Mouse (Mus musculus) naive thymus-derived CD4-positive, alpha-beta T cell, adult 2 months (primary cell): ENCODE measurements around the gene Vps45.
A peak's percentile ranks its signal among the peaks of the same experiment; 100 is the strongest.
"Not testable (repeated sequence)": the region's sequence is repeated elsewhere in the genome, so short reads cannot be mapped to it uniquely, and the experiment has no call there.

Experiments
- DNase-seq: peaks from one replicate; pipeline ENCODE4 v3.0.0-alpha.2; 2011; ENCODE audit warnings: low read depth

The Vps45 gene

DNA sequence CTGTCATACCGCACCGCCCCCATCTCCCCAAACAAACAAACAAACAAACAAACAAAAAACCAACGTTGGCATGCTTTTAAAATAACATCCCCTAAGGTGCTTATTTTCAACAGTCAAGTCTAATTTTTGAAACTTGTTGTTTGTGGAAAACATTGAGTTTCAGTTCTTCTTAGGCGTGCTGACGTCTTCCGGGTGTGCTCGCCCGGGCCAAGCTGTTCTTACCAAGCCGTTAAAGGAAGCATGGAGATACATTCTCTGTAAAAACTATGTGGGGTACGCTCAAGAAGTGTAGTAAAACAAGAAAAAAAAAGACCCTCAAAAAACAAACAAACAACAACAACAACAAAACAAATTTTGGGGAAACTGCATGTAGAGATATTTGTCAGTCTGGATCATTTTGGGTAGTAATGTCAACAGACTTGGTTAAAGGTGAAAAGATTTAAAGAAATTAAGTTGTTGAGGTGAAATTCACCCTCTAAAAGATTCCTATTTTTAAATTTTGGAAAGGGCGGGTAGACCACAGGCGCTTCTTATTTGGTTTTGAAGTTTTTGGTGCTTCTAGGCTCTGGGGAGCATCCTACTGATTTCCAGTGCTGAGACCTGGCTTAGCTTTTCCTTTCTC is 85.9 kb downstream of the Vps45 start:
- DNase-seq = peak; percentile 63

- DNase-seq = not testable (repeated sequence)
These were observed 87.6 kb downstream of the Vps45 start for GRCm38 (mm10) chr3:95970661-95971060.

GRCm38 (mm10) chr3:95969277-95969676 is 89.0 kb downstream of the Vps45 start:
- DNase-seq = no peak

- DNase-seq = peak; percentile 76
These were observed 92.5 kb downstream of the Vps45 start for GRCm38 (mm10) chr3:95965518-95966451.

DNA sequence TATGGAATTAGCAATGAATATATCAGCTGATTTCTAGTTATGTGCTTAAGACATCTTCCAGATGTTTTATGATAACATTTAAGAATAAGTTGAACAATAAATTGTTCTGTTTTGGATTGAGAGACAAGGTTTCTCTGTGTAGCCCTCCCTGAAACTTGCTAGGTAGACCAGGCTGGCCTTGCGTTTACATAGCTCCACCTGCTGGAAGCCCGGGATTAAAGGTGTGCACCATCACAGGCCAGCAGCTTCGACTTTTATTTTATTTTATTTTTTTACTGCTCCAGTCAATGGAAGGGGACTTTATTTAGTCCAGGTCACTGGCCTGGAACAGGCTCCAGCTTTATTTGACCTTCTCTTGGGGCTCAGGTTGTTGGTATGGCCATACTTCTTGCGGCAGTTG is 94.6 kb downstream of the Vps45 start:
- peak; percentile 76 for DNase-seq

GRCm38 (mm10) chr3:95963230-95963629 is 95.0 kb downstream of the Vps45 start:
- no peak for DNase-seq

GRCm38 (mm10) chr3:95962182-95962581 is 96.1 kb downstream of the Vps45 start:
- not testable (repeated sequence) for DNase-seq

DNA sequence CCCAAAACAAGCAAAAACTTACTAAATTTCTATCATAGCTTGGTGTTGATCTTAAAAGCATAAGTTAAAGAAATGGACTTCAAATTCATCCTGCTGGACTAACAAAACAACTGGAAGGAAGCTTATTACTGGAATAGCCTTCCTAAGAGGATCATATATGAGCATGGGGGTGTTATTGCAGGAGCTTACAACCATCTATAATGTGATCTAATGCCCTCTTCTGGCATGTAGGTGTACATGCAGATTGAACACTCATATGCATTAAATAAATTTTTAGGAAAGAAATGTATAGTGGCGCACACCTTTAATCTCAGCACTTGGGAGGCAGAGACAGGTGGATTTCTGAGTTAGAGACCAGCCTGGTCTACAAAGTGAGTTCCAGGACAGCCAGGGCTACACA is 98.5 kb downstream of the Vps45 start:
- peak; percentile 51 for DNase-seq

DNA sequence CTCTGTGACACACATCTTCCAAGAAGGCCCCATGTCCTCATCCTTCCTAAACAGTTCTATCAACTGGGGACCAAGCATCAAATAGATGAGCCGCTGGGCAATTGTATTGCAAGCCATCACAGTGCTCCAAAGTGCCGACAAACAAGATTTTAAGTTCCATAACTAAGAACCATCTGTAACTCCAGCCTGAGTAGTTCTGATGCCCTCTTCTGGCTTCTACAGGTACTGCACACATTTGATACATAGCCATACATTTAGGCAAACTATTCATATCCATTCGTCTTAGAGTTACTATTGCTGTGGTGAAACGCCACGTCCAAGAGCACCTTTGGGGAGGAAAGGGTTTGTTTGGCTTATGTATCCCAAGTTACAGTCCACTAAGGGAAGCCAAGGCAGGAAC is 99.2 kb downstream of the Vps45 start:
- DNase-seq = peak; percentile 67

- no peak for DNase-seq
These were observed 100.7 kb downstream of the Vps45 start for GRCm38 (mm10) chr3:95957359-95958148.

DNA sequence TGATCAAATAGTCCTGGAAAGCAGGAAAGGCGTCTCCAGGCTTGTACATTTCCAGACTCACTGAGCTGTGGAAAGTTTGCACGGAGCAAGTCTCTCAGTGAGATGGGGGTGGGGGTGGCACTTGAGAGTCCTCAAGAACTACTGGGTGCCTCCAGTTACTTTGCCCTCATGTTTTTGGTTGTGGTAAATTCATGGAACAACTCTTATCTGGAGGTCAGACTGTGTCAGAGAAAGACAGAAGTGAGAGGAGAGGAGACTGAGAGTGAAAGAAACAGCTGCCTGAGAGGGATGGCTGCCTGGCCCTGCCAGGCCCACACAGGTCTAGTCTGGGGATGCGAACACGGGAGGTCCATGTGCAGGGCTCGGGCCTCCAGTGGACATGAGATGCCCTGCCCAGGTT is 102.9 kb downstream of the Vps45 start:
- DNase-seq = no peak

DNA sequence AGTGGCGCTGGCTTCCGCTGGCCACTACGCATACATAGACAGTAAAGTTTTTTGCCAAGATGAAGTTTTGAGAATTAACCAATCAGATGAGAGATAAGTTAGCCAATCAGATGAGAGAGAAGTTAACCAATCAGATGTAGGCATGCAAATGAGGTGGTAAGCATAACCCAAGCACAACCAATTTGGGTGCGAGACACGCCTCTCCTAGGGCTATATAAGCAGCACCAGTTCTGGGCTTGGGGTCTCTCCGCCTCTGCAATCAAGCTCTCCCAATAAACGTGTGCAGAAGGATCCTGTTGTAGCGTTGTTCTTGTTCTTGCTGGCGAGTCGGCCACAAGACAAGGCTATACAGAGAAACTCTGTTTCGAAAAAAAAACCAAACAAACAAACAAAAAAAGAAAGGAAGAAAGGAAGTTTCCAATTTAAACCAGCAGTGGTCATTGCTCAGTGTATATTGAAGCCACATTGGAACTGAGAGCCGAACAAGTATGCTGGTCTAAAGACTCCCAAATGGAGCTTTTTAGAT is 103.6 kb downstream of the Vps45 start:
- DNase-seq = not testable (repeated sequence)

- no peak for DNase-seq
These were observed 104.7 kb downstream of the Vps45 start for GRCm38 (mm10) chr3:95953522-95953921.

- DNase-seq = no peak
These were observed 105.2 kb downstream of the Vps45 start for GRCm38 (mm10) chr3:95953023-95953422.

DNA sequence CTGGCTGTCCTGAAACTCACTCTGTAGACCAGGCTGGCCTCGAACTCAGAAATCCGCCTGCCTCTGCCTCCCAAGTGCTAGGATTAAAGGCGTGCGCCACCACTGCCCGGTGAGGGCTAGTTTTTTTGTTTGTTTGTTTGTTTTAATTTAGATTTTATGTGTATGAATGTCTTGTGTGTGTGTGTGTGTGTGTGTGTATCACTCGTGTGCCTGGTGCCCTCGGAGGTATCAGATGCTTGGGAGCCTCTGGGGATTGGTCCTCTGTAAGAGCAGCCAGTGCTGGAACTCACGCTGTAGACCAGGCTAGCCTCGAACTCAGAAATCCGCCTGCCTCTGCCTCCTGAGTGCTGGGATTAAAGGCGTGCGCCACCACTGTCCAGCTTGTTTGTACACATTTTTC is 106.7 kb downstream of the Vps45 start:
- peak; percentile 50 for DNase-seq

DNA sequence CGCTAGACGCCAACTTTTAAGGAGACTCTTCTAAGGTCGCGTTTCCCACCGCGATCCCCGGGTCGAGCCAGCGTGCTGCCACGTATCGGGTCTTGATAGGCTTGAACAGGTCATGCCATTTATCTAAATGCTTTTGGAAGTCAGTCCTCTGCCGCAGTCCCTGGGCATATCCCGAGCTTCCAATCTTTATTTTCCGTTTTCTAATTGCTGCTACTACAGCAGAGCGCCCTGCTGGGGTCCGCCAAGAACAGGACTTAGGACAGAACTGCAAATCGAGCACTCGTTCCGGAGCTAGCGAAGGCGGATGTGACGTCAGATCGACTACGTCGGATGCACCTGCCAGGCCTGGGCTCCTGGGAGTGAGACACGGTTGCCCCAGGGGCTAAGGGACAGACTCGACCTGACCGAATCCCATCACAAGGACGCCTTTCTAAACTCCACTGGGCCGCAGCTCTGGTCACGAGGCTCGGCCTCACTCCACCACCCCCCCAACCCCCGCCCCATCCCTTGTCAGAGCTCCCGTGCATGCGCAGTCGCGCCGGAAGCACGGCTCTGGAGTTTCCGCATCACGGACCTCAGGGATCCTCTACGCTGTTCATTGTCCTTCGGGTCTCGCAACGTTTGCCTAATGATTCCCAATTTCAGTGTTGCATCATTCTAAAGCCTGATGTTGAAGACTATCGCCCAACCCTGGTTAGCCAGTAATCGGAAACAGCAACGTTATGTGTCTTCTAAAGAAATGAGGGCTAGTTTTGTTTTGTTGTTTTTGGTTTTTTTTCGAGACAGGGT is 107.3 kb downstream of the Vps45 start:
- DNase-seq = peak; percentile 97
